Mouse (Mus musculus) cerebellum, adult 2 months (tissue): ENCODE measurements around the gene Ugt2a1.

ENCODE experiments used
- CTCF ChIP-seq: fragments of 200-500 bp; IDR thresholded peaks from 2 replicates; pipeline ENCODE4 v1.5.1; 2011; ENCODE audit warnings: low read depth, mild to moderate bottlenecking, control low read depth, low read length, moderate library complexity, borderline replicate concordance; ENCODE audit not compliant: insufficient read depth
- POLR2A ChIP-seq: fragments of 200-500 bp; IDR thresholded peaks from 2 replicates; pipeline ENCODE4 v1.6.1; 2011; ENCODE audit warnings: low read length, control low read depth, borderline replicate concordance; ENCODE audit not compliant: insufficient read depth

GRCm38 (mm10) chr5:87502687-87503086 lies 12.0 kb upstream of the Ugt2a1 start:
- no peak for TF ChIP-seq POLR2A
- TF ChIP-seq CTCF, result no peak
